Mouse (Mus musculus): ENCODE measurements at regions not wholly inside any gene's neighbourhood (a gene's known extent, or its start where the extent isn't known, plus 50 kb on each side); places are given as distances from the start of the nearest gene placed in this dataset.
A peak's percentile ranks its signal among the peaks of the same experiment; 100 is the strongest.
"Not testable (repeated sequence)": the region's sequence is repeated elsewhere in the genome, so short reads cannot be mapped to it uniquely, and the experiment has no call there.

GRCm38 (mm10) chr4:145774241-145774761 is 94.3 kb upstream of the Zfp986 start:
- H3K4me3 ChIP-seq (ENCODE audit: low read depth, low read length): not testable (repeated sequence)
- WGBS: 4% methylated on average over 36 of the region's 49 CpGs
- DNase-seq (ENCODE audit: low spot score): peak; percentile 4

GRCm38 (mm10) chr4:145774884-145775283 is 93.7 kb upstream of the Zfp986 start:
- H3K36me3 ChIP-seq (ENCODE audit: insufficient read depth, low read length); H3K4me2 ChIP-seq (replicated peaks; ENCODE audit: low read depth, low read length); ATAC-seq; H3K9ac ChIP-seq (replicated peaks; ENCODE audit: low read depth); H3K4me1 ChIP-seq (ENCODE audit: insufficient read depth, low read depth, low read length); H3K27ac ChIP-seq (ENCODE audit: low read length); H3K4me3 ChIP-seq (ENCODE audit: low read depth, low read length); H3K9me3 ChIP-seq (ENCODE audit: low read length); DNase-seq (ENCODE audit: low spot score); H3K27me3 ChIP-seq (replicated peaks; ENCODE audit: insufficient read depth, low read length): not testable (repeated sequence)
- 10% methylated on average over 1 of the region's 6 CpGs for WGBS

More at GRCm38 (mm10) chr4:145774241-145774761, 94.3 kb upstream of the Zfp986 start:
- not testable (repeated sequence) for H3K36me3 ChIP-seq (ENCODE audit: insufficient read depth, low read length); H3K27me3 ChIP-seq (replicated peaks; ENCODE audit: insufficient read depth, low read length); H3K27ac ChIP-seq (ENCODE audit: low read length); H3K4me1 ChIP-seq (ENCODE audit: insufficient read depth, low read depth, low read length); H3K9ac ChIP-seq (replicated peaks; ENCODE audit: low read depth); H3K9me3 ChIP-seq (ENCODE audit: low read length)
- H3K4me2 ChIP-seq (replicated peaks; ENCODE audit: low read depth, low read length): peak overlapping the region; percentile 35; the same call in 1 of the 2 replicates
- ATAC-seq: peak; percentile 82
- peak; percentile 30; the same call in 1 of the 2 replicates for TF ChIP-seq CTCF (IDR thresholded peaks at IDR 0.05)

GRCm38 (mm10) chr4:145776531-145776930 is 92.1 kb upstream of the Zfp986 start:
- ATAC-seq; H3K36me3 ChIP-seq (ENCODE audit: insufficient read depth, low read length); H3K9ac ChIP-seq (replicated peaks; ENCODE audit: low read depth); H3K4me2 ChIP-seq (replicated peaks; ENCODE audit: low read depth, low read length); DNase-seq (ENCODE audit: low spot score); H3K4me3 ChIP-seq (ENCODE audit: low read depth, low read length); H3K9me3 ChIP-seq (ENCODE audit: low read length); H3K27me3 ChIP-seq (replicated peaks; ENCODE audit: insufficient read depth, low read length); H3K27ac ChIP-seq (ENCODE audit: low read length); H3K4me1 ChIP-seq (ENCODE audit: insufficient read depth, low read depth, low read length): not testable (repeated sequence)

- not testable (repeated sequence) for H3K4me3 ChIP-seq (ENCODE audit: low read depth, low read length); H3K27me3 ChIP-seq (replicated peaks; ENCODE audit: insufficient read depth, low read length); H3K27ac ChIP-seq (ENCODE audit: low read length); H3K4me2 ChIP-seq (replicated peaks; ENCODE audit: low read depth, low read length); H3K4me1 ChIP-seq (ENCODE audit: insufficient read depth, low read depth, low read length); H3K9me3 ChIP-seq (ENCODE audit: low read length); ATAC-seq; DNase-seq (ENCODE audit: low spot score); H3K36me3 ChIP-seq (ENCODE audit: insufficient read depth, low read length); H3K9ac ChIP-seq (replicated peaks; ENCODE audit: low read depth)
- no CpG with 5 or more reads among the region's 14 CpGs for WGBS
Observed at GRCm38 (mm10) chr4:145781281-145781896, 87.2 kb upstream of the Zfp986 start.

- WGBS: no CpG with 5 or more reads among the region's 4 CpGs
- not testable (repeated sequence) for H3K4me2 ChIP-seq (replicated peaks; ENCODE audit: low read depth, low read length); H3K27me3 ChIP-seq (replicated peaks; ENCODE audit: insufficient read depth, low read length); H3K4me1 ChIP-seq (ENCODE audit: insufficient read depth, low read depth, low read length); H3K4me3 ChIP-seq (ENCODE audit: low read depth, low read length); H3K9me3 ChIP-seq (ENCODE audit: low read length); ATAC-seq; H3K9ac ChIP-seq (replicated peaks; ENCODE audit: low read depth); H3K36me3 ChIP-seq (ENCODE audit: insufficient read depth, low read length); H3K27ac ChIP-seq (ENCODE audit: low read length); DNase-seq (ENCODE audit: low spot score)
Observed at GRCm38 (mm10) chr4:145814674-145815073, 53.9 kb upstream of the Zfp986 start.

Measured in lung, postnatal 0 days (tissue).